Mouse (Mus musculus): ENCODE measurements around the gene Rrp1. TPM values are rescaled to one million over a fixed set of nuclear protein-coding genes. Genes with fewer than 3 reads are reported as not detected.
"Not testable (repeated sequence)": the region's sequence is repeated elsewhere in the genome, so short reads cannot be mapped to it uniquely, and the experiment has no call there.

Rrp1 gene
- total and polyA plus RNA-seq, 2 experiments from 2014 or later = 86.6 to 177 TPM

DNA sequence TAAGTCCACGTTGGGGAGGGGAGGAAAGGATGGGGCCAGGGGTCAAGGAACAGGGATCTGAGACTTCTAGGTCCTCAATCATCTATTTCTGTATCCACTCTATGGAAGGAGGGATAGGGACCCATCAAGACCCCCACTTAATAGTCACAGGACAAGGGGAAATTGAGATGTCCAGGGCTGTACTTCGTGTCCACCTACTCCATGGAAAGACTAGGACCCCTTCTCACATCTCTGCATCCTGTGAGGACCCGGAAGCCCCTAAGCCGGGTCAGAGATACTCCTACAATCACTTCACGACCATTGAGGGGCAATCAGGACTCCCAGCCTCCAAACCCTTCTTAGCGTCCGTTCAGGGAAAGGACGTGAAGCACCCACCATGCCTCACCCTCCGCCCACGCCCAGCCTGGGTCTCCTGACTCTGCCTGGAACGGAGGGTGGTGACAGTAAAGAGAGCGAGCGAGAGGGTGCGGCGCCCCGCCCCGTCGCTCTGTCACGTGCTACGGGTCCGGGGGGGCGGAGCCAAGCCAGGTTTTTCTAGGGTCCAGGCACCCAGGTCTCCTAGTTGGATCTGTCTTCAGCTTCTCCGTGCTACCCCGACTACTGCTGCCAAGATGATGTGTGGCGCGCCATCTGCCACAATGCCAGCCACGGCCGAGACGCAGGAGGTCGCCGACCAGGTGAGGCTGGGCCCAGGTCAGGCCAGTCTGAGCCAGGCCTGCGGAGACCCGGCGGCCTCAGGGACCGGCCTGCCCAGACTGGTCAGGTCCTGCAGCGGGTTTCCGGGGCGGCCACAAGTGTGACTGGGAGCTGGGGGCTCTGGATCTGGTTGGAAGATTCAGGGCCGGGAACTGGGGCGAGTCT is 12.6 kb upstream of the Rrp1 start, which contains the start of gene Cstb:
TSS of gene Cstb (plus strand) at position 489 of the 861 bp plus-strand sequence.
- Histone ChIP-seq H3K4me2 (ENCODE audit: low read depth, low read length) (peak within 1 kb of the TSS; percentile 96), H3K9ac (replicated peaks; ENCODE audit: low read depth, low read length) (peak within 1 kb of the TSS; percentile 92), H3K4me3 (ENCODE audit: low read depth, low read length) (peak within 1 kb of the TSS; percentile 92), H3K27ac (ENCODE audit: low read depth) (peak within 1 kb of the TSS; percentile 75), H3K36me3 (replicated peaks; ENCODE audit: control insufficient read depth, insufficient read depth, low read length) (peaks cover 21% of the 10 kb centered on the region), H3K9me3 (replicated peaks; ENCODE audit: control insufficient read depth, low read length) (no peaks in the 10 kb centered on the region), H3K4me1 (ENCODE audit: control insufficient read depth, insufficient read depth) (no peaks in the 10 kb centered on the region), H3K27me3 (ENCODE audit: control insufficient read depth, insufficient read depth, low read length) (no peaks in the 10 kb centered on the region)
- TF ChIP-seq CTCF (IDR thresholded peaks at IDR 0.05; ENCODE audit: low read depth) = no peak
- TF ChIP-seq EP300 (IDR thresholded peaks at IDR 0.05; ENCODE audit: low read depth) = no peak
- peak; percentile 80 for DNase-seq (ENCODE audit: low spot score)
- ATAC-seq (ENCODE audit: insufficient read depth, low read depth) = peak; percentile 96
- WGBS = under 1% methylated on average over 40 of the region's 40 CpGs

DNA sequence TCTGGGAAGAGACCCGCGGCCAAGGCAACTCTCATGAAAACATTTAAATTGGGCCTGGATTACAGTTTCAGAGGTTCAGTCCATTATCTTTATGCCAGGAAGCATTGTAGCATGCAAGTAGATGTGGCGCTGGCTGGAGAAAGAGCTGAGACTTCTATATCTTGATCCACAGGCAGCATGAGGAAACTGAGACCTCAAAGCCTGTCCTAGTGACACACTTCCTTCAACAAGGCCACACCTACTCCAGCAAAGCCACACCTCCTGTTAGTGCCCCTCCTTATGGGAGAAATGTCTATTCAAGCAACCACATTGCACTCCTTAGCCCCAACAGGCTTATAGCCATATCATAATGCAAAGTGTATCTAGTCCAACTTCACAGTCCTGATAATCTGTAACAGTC is 9.8 kb upstream of the Rrp1 start:
- H3K27ac ChIP-seq (ENCODE audit: low read depth) = no peak overlapping the region
- no peak overlapping the region for H3K4me2 ChIP-seq (ENCODE audit: low read depth, low read length)
- ATAC-seq (ENCODE audit: insufficient read depth, low read depth) = no peak
- peaks cover 8% of the 10 kb centered on the region for H3K36me3 ChIP-seq (replicated peaks; ENCODE audit: control insufficient read depth, insufficient read depth, low read length)
- TF ChIP-seq EP300 (IDR thresholded peaks at IDR 0.05; ENCODE audit: low read depth) (no peak), CTCF (IDR thresholded peaks at IDR 0.05; ENCODE audit: low read depth) (no peak)
- H3K4me1 ChIP-seq (ENCODE audit: control insufficient read depth, insufficient read depth) = no peaks in the 10 kb centered on the region
- no peak for DNase-seq (ENCODE audit: low spot score)
- no peak overlapping the region for H3K9ac ChIP-seq (replicated peaks; ENCODE audit: low read depth, low read length)
- no peaks in the 10 kb centered on the region for H3K9me3 ChIP-seq (replicated peaks; ENCODE audit: control insufficient read depth, low read length)
- whole genome bisulfite sequencing = 88% methylated on average over 3 of the region's 3 CpGs
- H3K27me3 ChIP-seq (ENCODE audit: control insufficient read depth, insufficient read depth, low read length) = no peaks in the 10 kb centered on the region
- H3K4me3 ChIP-seq (ENCODE audit: low read depth, low read length) = no peak overlapping the region

- no peak overlapping the region for H3K27ac ChIP-seq (ENCODE audit: low read depth)
- no peaks in the 10 kb centered on the region for H3K36me3 ChIP-seq (replicated peaks; ENCODE audit: control insufficient read depth, insufficient read depth, low read length)
- 79% methylated on average over 2 of the region's 2 CpGs for WGBS
- H3K4me2 ChIP-seq (ENCODE audit: low read depth, low read length) = no peak overlapping the region
- no peaks in the 10 kb centered on the region for H3K9me3 ChIP-seq (replicated peaks; ENCODE audit: control insufficient read depth, low read length)
- no peaks in the 10 kb centered on the region for H3K27me3 ChIP-seq (ENCODE audit: control insufficient read depth, insufficient read depth, low read length)
- H3K9ac ChIP-seq (replicated peaks; ENCODE audit: low read depth, low read length) = no peak overlapping the region
- DNase-seq (ENCODE audit: low spot score) (no peak), ATAC-seq (ENCODE audit: insufficient read depth, low read depth) (no peak)
- H3K4me1 ChIP-seq (ENCODE audit: control insufficient read depth, insufficient read depth) = no peaks in the 10 kb centered on the region
- no peak overlapping the region for H3K4me3 ChIP-seq (ENCODE audit: low read depth, low read length)
- TF ChIP-seq EP300 (IDR thresholded peaks at IDR 0.05; ENCODE audit: low read depth) (no peak), CTCF (IDR thresholded peaks at IDR 0.05; ENCODE audit: low read depth) (no peak)
These were observed 8.1 kb upstream of the Rrp1 start for GRCm38 (mm10) chr10:78420929-78421328.

- Histone ChIP-seq H3K9ac (replicated peaks; ENCODE audit: low read depth, low read length) (no peak overlapping the region), H3K36me3 (replicated peaks; ENCODE audit: control insufficient read depth, insufficient read depth, low read length) (no peaks in the 10 kb centered on the region), H3K4me2 (ENCODE audit: low read depth, low read length) (no peak overlapping the region), H3K27ac (ENCODE audit: low read depth) (no peak overlapping the region), H3K4me3 (ENCODE audit: low read depth, low read length) (no peak overlapping the region), H3K9me3 (replicated peaks; ENCODE audit: control insufficient read depth, low read length) (no peaks in the 10 kb centered on the region), H3K27me3 (ENCODE audit: control insufficient read depth, insufficient read depth, low read length) (no peaks in the 10 kb centered on the region), H3K4me1 (ENCODE audit: control insufficient read depth, insufficient read depth) (no peaks in the 10 kb centered on the region)
- 78% methylated on average over 2 of the region's 2 CpGs for WGBS
- ATAC-seq (ENCODE audit: insufficient read depth, low read depth) (no peak), DNase-seq (ENCODE audit: low spot score) (no peak)
- TF ChIP-seq EP300 (IDR thresholded peaks at IDR 0.05; ENCODE audit: low read depth) = no peak
- no peak for TF ChIP-seq CTCF (IDR thresholded peaks at IDR 0.05; ENCODE audit: low read depth)
These were observed 5.9 kb upstream of the Rrp1 start for GRCm38 (mm10) chr10:78418791-78419190.

DNA sequence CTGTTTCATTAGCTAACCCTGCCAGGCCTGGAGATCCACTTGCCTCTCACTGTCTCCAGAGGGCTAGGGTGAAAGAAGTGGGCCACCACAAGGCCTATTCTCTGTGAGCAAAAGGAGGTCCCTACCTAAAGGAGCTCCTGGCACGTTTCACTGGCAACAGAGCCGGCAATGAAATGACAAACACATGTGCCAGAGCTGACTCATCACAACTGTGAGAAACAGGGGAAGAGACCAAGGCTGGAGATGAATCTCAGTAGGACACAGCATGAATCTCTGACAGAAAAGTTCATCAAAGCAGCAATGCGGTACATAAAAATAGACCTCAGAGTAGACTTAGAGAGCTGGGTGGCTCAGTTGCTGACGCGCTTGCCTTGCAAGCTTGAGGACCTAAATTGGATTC is 5.0 kb upstream of the Rrp1 start:
- H3K4me3 ChIP-seq (ENCODE audit: low read depth, low read length) = no peak overlapping the region
- H3K27me3 ChIP-seq (ENCODE audit: control insufficient read depth, insufficient read depth, low read length) = no peaks in the 10 kb centered on the region
- DNase-seq (ENCODE audit: low spot score) (no peak), ATAC-seq (ENCODE audit: insufficient read depth, low read depth) (no peak)
- H3K9ac ChIP-seq (replicated peaks; ENCODE audit: low read depth, low read length) = no peak overlapping the region
- no peak for TF ChIP-seq EP300 (IDR thresholded peaks at IDR 0.05; ENCODE audit: low read depth)
- TF ChIP-seq CTCF (IDR thresholded peaks at IDR 0.05; ENCODE audit: low read depth) = no peak
- no peaks in the 10 kb centered on the region for H3K36me3 ChIP-seq (replicated peaks; ENCODE audit: control insufficient read depth, insufficient read depth, low read length)
- 43% methylated on average over 5 of the region's 5 CpGs for WGBS
- H3K9me3 ChIP-seq (replicated peaks; ENCODE audit: control insufficient read depth, low read length) = no peaks in the 10 kb centered on the region
- no peak overlapping the region for H3K4me2 ChIP-seq (ENCODE audit: low read depth, low read length)
- no peak overlapping the region for H3K27ac ChIP-seq (ENCODE audit: low read depth)
- no peaks in the 10 kb centered on the region for H3K4me1 ChIP-seq (ENCODE audit: control insufficient read depth, insufficient read depth)

- WGBS = 83% methylated on average over 3 of the region's 4 CpGs
- DNase-seq (ENCODE audit: low spot score); H3K27me3 ChIP-seq (ENCODE audit: control insufficient read depth, insufficient read depth, low read length); H3K4me2 ChIP-seq (ENCODE audit: low read depth, low read length); ATAC-seq (ENCODE audit: insufficient read depth, low read depth); H3K9ac ChIP-seq (replicated peaks; ENCODE audit: low read depth, low read length); H3K4me1 ChIP-seq (ENCODE audit: control insufficient read depth, insufficient read depth); H3K9me3 ChIP-seq (replicated peaks; ENCODE audit: control insufficient read depth, low read length); H3K4me3 ChIP-seq (ENCODE audit: low read depth, low read length); H3K27ac ChIP-seq (ENCODE audit: low read depth); H3K36me3 ChIP-seq (replicated peaks; ENCODE audit: control insufficient read depth, insufficient read depth, low read length): not testable (repeated sequence)
These were observed 2.1 kb upstream of the Rrp1 start for GRCm38 (mm10) chr10:78414936-78415335.
